8 mouse cellular contexts compared by ENCODE assay signal in the genomic region with DNA sequence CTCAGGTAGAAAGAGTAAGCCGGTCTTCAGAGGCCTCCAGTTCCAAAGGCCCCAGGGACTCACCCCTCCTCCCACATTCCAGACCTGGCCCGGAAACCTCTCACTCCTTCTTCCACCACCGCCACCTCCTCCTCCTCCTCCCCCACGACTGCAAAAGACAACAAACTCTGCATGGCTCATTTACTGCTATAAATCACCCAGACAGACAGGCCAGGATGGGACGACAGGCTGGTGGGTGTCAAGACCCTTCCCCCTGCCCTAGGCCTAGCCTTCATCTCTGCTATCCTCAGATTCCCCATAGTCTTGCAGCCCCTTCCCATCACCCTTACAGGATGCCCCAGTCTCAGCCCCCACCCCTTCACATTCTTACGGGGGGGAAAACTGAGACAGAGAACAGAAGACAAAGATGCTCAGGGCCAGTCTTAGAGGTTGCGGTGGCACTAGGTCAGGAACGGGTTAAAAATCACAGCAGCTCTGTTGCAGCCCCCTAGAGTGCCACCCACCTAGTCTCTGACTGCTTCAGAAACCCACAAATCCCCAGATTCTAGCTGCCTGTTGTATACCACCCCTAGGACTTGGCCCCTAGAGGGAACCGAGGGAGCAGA. TPM values are rescaled to one million over a fixed set of nuclear protein-coding genes. Genes with fewer than 3 reads are reported as not detected.
A peak's percentile ranks its signal among the peaks of the same experiment; 100 is the strongest.
DNase-seq lines count a peak whose midpoint lies in the region; ATAC-seq and TF ChIP-seq lines count a peak whose summit lies in the region.

No protein-coding gene starts in this region.

- ATAC-seq in hindbrain, postnatal 0 days, result no peak
- no peak for ATAC-seq in erythroblast, adult 5-6 weeks (replicated peaks; ENCODE audit: low FRiP score, poor library complexity, severe bottlenecking)

- no peaks in the 10 kb centered on the region for H3K36me3 ChIP-seq in hindbrain, postnatal 0 days (ENCODE audit: insufficient read depth, low read length)

- no peak for DNase-seq in gastrocnemius, adult 2 months
- no peak for DNase-seq in gastrocnemius, adult 8-10 months (ENCODE audit: low spot score in 2 of 2)
- peak; percentile 69 for DNase-seq in embryo, embryonic 11 days
- no peak for DNase-seq in hindbrain, postnatal 0 days (ENCODE audit: low spot score)
- DNase-seq in mesoderm, embryonic 11.5 days (ENCODE audit: low read depth, low spot score), result peak; percentile 83
- no peak for DNase-seq in cerebellum, postnatal 25 days
- no peak for DNase-seq in right cerebral cortex, adult 18-20 months

- peaks cover 47% of the 10 kb centered on the region for H3K4me1 ChIP-seq in hindbrain, postnatal 0 days (ENCODE audit: insufficient read depth, low read length)

- peak overlapping the region; percentile 78 for H3K27ac ChIP-seq in gastrocnemius, adult 2 months
- peak overlapping the region; percentile 52; the same call in 1 of the 2 replicates for H3K27ac ChIP-seq in hindbrain, postnatal 0 days

- no peak overlapping the region for H3K9ac ChIP-seq in hindbrain, postnatal 0 days (replicated peaks; ENCODE audit: low read length)

- intact Hi-C loops in gastrocnemius, adult 2 months (cut with DNase I), result no loop called here

- 0 out of 2 replicates have a peak overlapping the region, but pooled peaks have one; percentile 13 for H3K4me3 ChIP-seq in gastrocnemius, adult 2 months
- H3K4me3 ChIP-seq in hindbrain, postnatal 0 days (ENCODE audit: low read length), result no peak overlapping the region

- no peak for TF ChIP-seq CTCF in gastrocnemius, adult 2 months (IDR thresholded peaks at IDR 0.05)
- TF ChIP-seq CTCF in hindbrain, postnatal 0 days (IDR thresholded peaks at IDR 0.05; ENCODE audit: low read depth), result no peak

- H3K27me3 ChIP-seq in hindbrain, postnatal 0 days (ENCODE audit: insufficient read depth, low read length), result no peaks in the 10 kb centered on the region

- no peak overlapping the region; the same call in 1 of the 2 replicates for H3K4me2 ChIP-seq in hindbrain, postnatal 0 days (ENCODE audit: low read depth, low read length)

- 18% methylated on average over 9 of the region's 9 CpGs for WGBS in hindbrain, postnatal 0 days

- no peaks in the 10 kb centered on the region for H3K9me3 ChIP-seq in hindbrain, postnatal 0 days (ENCODE audit: low read length)

RNA-seq across cellular contexts. Expression of gene Sema3f, which starts 10.8 kb away (rescaled TPM):
- 1 to 10 TPM; 6.3 to 9.2 TPM for total RNA-seq in gastrocnemius, adult 2 months (2021)
- 1 to 10 TPM; 3.3 to 4.6 (median 4.3) TPM for total RNA-seq in gastrocnemius, adult 8-10 months (2022)
- 65.4 and 81.3 TPM in 2 replicates for total RNA-seq in hindbrain, postnatal 0 days (2014; rRNA removed)
- 7.5 and 8.7 TPM in 2 replicates for polyA plus RNA-seq in hindbrain, postnatal 0 days (2015; fragmentation: Nextera tagmentation; extraction: Ambion mirVana)
- total RNA-seq in erythroblast, adult 5-6 weeks (2015; ENCODE audit: low replicate concordance), result not detected in 2 replicates
- not detected in 2 replicates for total RNA-seq in erythroblast, adult 5-6 weeks (2017; ENCODE audit: low replicate concordance)

RNA-seq across cellular contexts. Expression of gene Gnat1, which starts 20.0 kb away (rescaled TPM):
- not detected for total RNA-seq in gastrocnemius, adult 2 months (2021)
- not detected for total RNA-seq in gastrocnemius, adult 8-10 months (2022)
- total RNA-seq in hindbrain, postnatal 0 days (2014; rRNA removed), result 0.52 TPM in 1 of 2 replicates, not detected in the other
- 2.4 and 2.7 TPM in 2 replicates for polyA plus RNA-seq in hindbrain, postnatal 0 days (2015; fragmentation: Nextera tagmentation; extraction: Ambion mirVana)
- total RNA-seq in erythroblast, adult 5-6 weeks (2015; ENCODE audit: low replicate concordance), result not detected in 2 replicates
- total RNA-seq in erythroblast, adult 5-6 weeks (2017; ENCODE audit: low replicate concordance), result not detected in 2 replicates

RNA-seq across cellular contexts. Expression of gene Slc38a3, which starts 30.1 kb away (rescaled TPM):
- total RNA-seq in gastrocnemius, adult 2 months (2021), result 10 to 100 TPM; 60.8 to 94.7 TPM
- 10 to 100 TPM; 37.4 to 49.3 (median 45.9) TPM for total RNA-seq in gastrocnemius, adult 8-10 months (2022)
- 102 and 134 TPM in 2 replicates for total RNA-seq in hindbrain, postnatal 0 days (2014; rRNA removed)
- polyA plus RNA-seq in hindbrain, postnatal 0 days (2015; fragmentation: Nextera tagmentation; extraction: Ambion mirVana), result 52.1 and 54.5 TPM in 2 replicates
- total RNA-seq in erythroblast, adult 5-6 weeks (2015; ENCODE audit: low replicate concordance), result not detected in 2 replicates
- not detected in 2 replicates for total RNA-seq in erythroblast, adult 5-6 weeks (2017; ENCODE audit: low replicate concordance)

Comparison
In these comparisons a context has a peak if more than half of its experiments do, and no peak if none do; other contexts are left out.
1. DNase-seq: peak in embryo, embryonic 11 days (single experiment) and mesoderm, embryonic 11.5 days (single experiment); none in gastrocnemius, adult 2 months (single experiment), gastrocnemius, adult 8-10 months (0 of 2), hindbrain, postnatal 0 days (single experiment), cerebellum, postnatal 25 days (0 of 2) and right cerebral cortex, adult 18-20 months (single experiment).
2. RNA of gene Sema3f, which starts 10.8 kb away (total RNA-seq): 65.4 to 81.3 TPM in hindbrain, postnatal 0 days, 6.3 to 9.2 TPM in gastrocnemius, adult 2 months and 3.3 to 4.6 TPM in gastrocnemius, adult 8-10 months; not detected in erythroblast, adult 5-6 weeks; every median in the first group is over 4 times any median in the second.
3. RNA of gene Slc38a3, which starts 30.1 kb away (total RNA-seq): 102 to 134 TPM in hindbrain, postnatal 0 days, 60.8 to 94.7 TPM in gastrocnemius, adult 2 months and 37.4 to 49.3 TPM in gastrocnemius, adult 8-10 months; not detected in erythroblast, adult 5-6 weeks; every median in the first group is over 10 times any median in the second.